Mouse (Mus musculus) G1E (cell line): ENCODE data around the gene Gsto2.

ENCODE experiments used
- CTCF ChIP-seq: IDR thresholded peaks from 2 replicates; pipeline ENCODE4 v1.5.1; 2012; ENCODE audit warnings: low read depth, low read length, inconsistent platforms, mixed read lengths
- GATA1 ChIP-seq: IDR thresholded peaks from 2 replicates; pipeline ENCODE4 v1.6.1; 2012; ENCODE audit warnings: borderline replicate concordance, low read length, inconsistent platforms, mixed read lengths
- GATA2 ChIP-seq: IDR thresholded peaks from 2 replicates; pipeline ENCODE4 v1.6.1; 2012; ENCODE audit warnings: low read depth, low read length, inconsistent platforms, borderline replicate concordance
- POLR2AphosphoS5 ChIP-seq: IDR thresholded peaks from 2 replicates; pipeline ENCODE4 v1.6.1; 2012; ENCODE audit warnings: low read depth, low read length, inconsistent platforms; ENCODE audit not compliant: insufficient replicate concordance
- TAL1 ChIP-seq: conservative IDR thresholded peaks from 2 replicates; pipeline ENCODE4 v1.6.1; 2012; ENCODE audit warnings: low read depth, low read length, inconsistent platforms, mixed read lengths

DNA sequence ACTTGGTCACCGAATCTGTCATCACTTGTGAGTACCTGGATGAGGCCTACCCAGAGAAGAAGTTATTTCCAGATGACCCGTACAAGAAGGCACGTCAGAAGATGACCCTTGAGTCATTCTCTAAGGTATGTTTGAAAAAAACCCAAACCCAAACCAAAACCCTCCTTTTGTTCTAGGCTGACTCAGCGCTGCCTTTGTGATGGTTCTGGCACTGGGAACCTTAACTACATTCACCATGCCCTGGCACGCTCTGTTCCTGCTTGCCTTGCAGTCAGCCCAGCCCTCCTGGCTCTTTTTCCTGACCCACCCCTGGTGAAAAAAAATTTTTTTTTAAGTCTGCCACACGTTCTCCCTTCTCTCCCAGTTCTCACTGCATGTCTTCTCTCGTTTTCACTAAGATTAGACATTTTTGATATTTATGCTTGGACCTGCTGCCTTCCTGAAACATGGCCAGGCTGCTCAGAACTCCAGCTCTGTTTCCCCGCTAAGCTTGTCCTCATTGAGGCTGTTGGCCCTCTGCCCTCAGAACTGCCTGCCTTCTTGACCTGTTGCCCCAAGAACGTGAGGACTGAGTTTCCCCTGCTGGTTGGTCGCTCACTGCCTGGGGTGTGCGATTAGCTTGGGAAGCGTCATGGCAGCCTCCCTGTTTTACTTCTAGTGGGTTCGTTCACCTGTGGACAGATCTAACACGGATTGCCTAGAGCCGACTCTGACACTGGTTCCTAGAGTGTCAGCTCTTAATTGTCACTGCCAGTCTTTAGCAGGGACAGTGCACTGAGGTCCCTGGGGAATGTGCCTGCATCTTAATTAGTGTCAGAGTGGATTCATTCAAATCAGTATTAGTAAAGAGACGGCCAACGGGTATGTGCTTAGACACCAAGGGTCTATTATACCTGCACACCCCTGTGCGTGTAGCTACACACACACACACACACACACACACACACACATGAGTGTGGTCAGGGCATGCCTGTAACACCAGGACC lies 7.1 kb upstream of the Gsto2 start:
- TF ChIP-seq CTCF, result no peak
- TF ChIP-seq POLR2AphosphoS5, result no peak
- no peak for TF ChIP-seq TAL1
- TF ChIP-seq GATA1, result no peak
- no peak for TF ChIP-seq GATA2
